Mouse (Mus musculus) A20 (cell line): ENCODE measurements around the gene Stk38l.

Source experiments
- DNase-seq: peaks from one replicate; pipeline ENCODE4 v3.0.0-alpha.2; 2011; ENCODE audit warnings: low read depth, low spot score

Stk38l gene

DNA sequence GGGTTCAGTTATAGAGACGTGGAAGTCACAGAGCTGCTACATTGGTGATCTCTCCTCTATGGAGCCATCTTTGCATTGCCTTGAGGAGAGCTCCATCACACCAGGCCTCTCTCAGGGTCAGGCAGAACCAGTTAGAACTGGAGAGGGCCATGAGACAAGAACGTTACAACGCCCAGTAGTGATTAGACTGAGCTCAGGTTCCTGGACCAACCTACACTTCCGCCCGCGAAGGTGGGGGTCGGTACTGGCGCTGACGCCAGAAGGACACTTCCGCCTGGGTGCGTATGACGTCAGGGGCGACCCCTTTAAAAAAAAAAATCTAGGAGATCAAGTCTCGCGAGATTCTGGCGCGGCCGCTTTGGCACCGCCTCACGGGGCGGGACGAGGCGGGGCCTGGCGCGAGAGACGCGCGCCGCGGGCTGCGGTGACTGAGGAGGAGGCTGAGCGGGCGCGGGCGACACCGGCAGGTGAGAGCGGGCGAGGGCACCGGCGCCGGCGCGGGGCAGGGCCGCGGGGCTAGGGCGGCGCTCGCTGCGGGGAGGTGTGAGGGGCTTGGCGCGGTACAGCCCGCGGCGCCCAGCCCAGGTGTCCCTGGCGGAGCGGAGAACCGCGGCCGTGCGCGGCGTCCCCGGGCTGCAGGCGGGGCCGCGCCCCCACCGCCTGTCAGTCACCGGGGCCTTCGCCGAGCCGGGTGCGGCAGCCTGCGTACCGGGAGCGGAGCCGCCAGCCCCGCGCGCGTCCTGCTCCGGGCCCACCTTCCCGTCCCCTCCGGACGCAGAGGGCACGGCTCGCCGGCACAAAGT is at the start of gene Stk38l:
Stk38l (plus strand) TSS at position 415 of the 803 bp plus-strand sequence.
- DNase-seq = peak; percentile 96

DNA sequence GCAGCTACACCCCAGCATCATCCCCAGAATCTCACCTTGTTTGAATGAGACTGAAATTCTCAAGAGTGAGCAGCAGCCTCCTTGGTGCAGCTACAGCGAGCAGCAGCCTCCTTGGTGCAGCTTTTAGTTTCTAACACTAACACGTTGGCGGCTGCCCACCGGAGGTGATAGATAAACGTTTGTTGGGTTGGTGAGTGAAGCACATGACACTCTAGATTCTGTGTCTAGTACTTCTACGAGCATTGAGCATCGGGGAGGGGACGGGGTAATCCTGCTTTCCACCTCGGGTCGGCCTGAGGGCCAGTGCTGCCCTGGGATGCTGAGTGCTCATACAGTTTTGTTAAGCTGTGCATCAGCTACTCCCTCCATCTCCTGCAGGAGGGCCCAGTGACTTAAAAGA is 47.9 kb upstream of the Stk38l start:
- no peak for DNase-seq

DNA sequence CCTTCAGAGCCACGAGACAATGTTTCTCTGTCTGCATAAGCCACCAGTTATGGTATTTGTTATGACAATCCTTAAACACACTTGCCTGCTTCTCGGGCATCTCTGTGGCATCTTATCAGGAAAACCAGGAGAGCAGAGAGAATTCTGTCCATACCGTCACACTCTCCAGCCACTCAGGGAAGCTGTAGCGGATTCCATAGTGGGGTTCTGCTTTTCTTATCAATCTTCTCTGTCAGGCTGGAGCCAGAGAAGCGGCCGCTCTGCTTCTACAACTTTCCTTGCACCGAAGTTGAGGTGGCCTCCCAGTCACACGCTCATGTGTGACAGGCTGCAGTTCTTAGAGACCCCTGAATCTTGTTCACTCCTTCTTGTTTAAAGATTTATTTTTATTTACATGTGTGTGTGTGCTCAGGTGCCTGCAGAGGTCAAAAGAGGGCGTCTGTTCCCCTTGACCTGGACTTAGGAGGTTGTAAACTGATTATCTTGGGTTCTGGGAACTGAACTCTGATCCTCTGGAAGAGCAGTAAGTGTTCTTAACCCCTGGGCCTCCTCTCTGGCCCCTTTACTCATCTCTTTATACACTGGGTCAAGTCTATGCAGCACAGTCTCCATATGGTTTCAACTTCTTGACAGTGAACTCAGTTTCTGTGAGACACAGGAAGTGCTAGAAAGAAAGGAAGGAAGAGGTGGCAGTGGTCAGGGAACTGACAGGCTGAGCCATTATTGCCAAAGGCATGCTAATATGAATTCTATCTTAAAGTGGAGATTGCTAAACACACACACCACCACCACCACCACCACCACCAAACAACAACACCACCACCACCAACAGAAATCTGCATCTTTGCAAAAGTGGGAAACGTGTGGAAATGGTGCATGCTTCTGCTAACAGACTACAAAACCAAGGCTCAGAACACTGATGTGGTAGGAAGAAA is 46.4 kb upstream of the Stk38l start:
- no peak for DNase-seq

DNA sequence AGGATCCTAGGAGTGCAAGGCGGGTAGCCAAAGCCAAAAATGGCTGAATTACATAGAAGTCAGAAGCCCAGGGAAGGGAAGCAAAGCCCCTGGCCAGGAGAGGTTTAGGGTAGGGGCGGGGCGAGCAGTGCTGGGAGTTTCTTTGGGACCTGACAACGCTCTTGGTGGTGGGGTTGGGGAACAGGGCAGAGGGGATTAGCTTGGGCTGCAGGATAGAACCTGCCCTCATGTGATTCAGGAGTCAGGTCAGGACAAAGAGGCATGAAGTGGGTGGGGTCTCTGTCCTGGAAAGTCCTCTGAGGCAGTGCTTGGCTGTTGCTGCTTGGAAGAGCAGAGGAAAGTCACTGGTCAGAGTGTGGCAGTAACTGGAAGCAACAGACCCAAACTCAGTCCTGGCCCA is 40.9 kb upstream of the Stk38l start:
- DNase-seq = no peak

DNA sequence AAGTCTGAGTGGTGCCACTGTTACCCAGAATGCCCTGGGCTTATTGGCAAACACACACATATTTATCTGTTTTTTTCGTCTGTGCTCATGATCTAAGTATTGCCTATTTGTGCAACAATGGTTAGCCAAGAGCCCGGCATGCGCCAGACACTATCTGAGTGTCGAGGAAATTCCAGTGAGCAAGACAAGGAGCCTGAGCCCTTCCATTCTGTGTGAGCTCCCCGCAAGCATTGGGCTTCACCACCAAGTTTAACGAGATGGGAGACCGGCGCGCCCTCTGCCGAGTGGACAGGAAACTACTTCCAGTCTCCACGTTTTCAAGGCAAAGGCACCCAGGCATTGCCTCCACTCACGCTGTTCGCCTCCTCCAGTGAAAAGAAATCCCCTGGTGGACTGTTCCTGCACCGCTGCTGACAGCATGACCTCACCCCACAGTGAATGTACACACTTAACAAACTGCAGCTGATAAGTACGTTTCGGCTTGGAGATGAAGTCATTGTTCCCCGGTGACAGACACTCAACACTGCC is 39.0 kb upstream of the Stk38l start:
- DNase-seq = peak; percentile 63

DNA sequence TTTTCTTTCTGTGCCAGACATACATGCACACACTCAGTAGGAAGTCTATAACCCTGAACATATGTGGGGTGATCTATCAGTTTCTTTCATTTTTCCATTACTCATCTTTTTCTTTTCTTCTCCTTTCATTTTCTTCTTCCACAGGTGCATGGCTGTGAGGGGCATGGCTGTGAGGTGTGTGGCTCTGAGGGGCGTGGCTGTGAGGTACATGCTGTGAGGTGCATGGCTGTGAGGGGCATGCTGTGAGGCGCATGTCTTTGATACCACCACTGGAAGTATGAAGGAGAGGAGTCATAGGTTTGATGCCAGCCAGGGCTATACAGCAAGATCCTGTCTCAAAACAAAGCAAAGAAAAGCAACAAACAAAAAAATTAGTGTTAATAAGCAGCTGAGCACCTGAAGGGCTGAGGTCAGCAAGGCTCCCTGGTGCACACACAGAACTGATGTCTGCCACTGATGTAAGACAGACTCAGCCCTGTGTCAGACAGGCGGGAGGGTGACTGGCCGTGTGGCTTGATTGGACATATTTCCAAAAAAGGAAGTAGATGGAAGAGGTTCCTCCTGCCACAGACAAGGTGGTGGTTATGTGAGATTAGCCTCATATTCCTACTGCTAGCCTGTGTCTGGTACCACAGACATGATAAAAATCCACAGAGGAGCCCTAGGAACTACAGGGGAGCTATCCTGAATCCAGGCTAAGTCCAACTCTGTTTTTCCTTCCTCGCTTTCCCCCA is 38.2 kb upstream of the Stk38l start:
- DNase-seq = peak; percentile 52

DNA sequence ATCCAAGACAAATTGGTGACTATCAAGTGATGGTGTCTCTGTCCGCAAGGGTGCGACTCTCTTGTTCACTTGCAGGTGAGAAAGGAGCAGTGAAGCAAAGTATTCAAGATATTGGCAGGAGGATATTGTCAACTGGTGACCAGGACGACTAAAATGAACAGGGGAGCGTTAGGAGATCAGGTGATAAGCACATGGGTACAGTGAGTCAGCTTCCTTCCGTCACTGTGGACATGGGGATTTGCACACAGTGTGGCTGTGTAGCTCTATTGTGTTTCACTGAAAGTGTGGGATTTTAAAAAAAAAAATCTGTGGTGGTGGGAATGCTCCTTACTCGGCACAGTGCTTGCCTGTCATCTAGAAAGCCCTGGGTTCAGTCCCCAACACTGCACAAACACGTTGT is 36.8 kb upstream of the Stk38l start:
- DNase-seq = no peak

DNA sequence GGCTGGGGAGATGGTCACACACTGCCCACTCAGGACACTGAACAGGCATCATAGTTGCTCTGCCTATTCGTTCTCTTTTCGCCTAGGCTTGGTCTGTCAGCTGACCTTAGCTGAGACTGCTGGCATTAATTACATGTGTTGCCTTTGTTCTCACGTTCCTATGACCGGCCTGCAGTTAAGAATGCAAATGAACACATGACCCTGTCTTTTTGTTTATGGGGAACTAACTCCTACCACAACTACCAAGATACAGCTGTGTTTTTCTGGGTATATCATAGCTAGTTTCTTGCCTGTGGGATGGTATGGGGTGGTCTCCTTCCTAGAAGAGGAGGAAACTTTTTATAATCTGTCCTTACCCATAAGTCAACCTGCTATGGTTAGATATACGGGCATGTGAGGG is 35.9 kb upstream of the Stk38l start:
- peak; percentile 57 for DNase-seq

DNA sequence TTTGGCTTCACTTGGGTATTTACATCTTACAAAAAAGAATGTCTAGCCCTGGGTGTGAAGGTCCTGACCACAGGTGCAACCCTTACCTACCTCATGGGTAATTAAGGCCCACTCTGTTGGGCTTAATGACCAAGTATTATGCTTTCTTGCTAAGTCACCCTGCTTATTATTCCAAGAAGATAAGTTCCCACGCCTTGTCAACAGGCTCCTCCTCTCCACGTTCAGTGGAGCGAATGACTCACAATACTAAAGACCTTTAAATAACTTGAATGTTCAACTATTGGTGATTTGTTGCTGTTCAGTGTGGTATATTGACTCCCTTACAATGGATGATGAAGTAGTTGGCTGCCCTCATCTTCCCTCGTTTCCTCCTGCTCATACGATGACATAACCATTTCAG is 27.0 kb upstream of the Stk38l start:
- no peak for DNase-seq

DNA sequence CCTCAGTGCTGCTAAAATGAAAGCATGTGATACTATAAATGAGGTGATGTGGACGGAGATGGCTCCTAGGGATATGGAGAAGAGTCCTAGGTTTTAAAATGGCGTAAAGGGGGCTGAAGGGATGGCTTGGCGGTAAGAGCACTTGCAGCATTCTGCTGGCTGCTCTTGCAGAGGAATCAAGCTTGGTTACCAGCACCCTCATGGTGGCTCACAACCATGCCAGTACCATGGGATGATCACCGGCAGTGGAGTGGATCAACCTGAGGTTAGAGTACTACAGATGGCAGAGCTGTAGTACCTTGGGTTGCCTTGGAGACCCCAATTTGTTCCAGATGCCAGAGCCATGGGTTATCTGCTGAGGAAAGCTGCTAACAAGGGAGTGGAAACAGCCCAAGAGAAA is 26.4 kb upstream of the Stk38l start:
- DNase-seq = no peak

DNA sequence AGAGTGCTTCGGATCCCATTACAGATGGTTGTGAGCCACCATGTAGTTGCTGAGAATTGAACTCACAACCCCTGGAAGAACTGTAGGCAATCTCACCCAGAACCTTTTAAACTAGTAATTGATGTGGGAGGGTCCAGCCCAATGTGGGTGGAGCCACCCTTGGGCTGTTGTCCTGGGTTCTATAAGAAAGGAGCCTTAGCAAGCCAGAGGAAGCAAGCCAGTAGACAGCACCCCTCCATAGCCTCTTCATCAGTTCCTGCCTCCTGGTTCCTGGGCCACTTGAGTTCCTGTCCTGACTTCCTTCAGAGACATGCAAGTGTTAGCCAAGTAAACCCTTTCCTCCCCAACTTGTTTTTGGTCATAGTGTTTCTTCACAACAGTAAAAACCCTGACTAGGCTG is 24.3 kb upstream of the Stk38l start:
- no peak for DNase-seq

DNA sequence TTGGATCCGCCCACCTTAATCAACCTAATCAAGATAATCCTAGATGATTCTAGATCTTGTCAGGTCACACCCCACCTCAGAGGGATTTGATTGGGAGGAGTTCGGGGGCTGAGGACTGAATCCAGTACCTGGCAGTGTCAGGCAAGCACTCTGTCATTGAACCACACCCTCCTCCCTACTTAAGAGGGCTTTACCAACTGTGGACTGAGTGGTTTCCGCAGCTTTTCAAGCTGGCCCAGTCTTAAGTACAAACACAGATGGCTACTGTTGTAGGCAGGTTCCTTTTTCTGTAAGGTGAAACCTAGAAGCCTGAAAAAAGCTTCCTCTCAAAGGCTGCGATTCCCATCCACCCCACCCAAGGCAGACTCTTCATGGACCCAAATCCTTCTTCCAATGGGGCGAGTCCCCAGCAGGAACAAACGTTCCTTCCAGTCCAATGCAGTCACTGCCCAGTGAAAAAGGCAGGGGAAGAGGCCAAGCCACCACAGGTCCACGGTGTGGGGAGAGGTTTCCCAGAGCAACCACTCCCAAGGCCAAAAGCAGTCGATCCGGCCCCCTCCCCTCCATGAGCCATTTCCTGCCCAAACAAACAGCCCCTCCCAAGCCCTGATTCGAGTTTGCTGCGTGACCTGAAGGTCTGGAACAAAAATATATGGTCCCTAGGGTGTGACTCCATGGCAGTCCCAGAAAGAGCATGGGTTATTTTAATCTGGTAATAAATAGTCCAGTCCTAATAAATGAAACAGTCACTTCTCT is 22.5 kb upstream of the Stk38l start:
- no peak for DNase-seq

DNA sequence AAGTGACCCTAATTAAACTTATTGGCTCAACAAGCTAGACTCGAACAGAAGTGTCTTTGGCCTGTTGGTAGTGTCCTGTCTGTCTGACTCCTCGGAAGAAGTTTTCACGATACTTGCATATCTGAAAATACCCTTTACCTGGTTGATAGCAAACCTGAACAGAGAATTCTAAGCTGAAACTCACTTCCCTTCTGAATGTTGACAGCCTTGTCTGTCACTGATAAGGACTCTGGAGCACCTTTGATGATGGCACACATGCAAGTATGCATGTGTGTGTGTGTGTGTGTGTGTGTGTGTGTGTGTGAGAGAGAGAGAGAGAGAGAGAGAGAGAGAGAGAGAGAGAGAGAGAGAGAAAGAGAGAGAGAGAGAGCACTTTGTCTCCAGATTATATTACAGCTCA is 21.4 kb upstream of the Stk38l start:
- no peak for DNase-seq

DNA sequence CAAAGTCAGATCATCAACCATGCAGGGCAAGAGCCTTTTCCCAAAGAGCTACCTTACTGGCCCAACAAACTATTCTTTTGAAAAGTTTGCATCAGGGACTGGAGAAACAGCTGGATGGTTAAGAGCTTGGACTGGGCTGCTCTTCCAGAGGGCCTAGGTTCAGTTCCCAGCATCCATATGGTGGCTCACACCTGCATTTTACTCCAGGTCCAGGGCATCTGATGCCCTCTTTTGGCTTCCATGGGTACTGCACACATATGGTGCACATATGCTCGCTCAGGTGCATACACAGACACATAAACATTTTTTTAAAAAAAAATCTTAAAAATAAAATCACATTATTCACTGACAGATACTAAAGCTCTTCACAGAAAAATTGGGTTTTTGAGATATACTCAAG is 19.2 kb upstream of the Stk38l start:
- DNase-seq = no peak

DNA sequence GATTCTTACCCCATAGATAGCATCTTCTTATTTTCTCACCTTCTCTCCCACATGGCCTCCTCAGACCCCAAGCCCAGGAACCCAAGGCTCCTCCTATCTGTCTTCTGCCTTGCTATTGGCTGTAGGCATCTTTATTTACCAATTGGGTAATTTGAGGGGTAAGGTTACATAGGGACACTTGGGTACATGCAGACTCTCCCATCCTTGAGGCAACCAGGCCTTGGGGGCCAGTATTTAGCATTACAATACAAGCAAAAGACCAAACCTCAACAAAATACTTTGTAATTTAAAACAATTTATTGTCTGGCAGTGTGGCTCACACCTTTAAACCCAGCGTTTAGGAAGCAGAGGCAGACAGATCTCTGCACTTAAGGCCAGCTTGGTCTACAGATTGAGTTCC is 5.2 kb upstream of the Stk38l start:
- DNase-seq = no peak

DNA sequence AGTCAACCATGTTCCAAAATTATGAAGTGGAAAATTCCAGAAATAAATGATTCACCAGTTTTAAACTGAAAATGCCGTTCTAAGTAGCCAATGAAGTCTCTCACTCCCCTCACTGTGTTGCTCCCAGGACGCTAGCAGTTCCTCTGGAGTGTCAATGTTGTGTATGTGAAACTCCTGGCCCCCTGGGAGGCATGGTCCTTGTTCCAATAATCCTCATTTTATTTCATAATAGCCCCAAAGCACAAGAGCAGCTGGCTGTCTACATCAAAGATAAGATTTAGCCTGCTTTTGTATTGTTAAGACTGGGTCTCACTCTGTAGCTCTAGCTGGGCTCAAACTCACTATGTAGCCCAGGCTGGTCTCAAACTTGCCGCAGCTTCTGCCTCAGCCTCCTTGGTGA is 990 bp upstream of the Stk38l start:
- no peak for DNase-seq

DNA sequence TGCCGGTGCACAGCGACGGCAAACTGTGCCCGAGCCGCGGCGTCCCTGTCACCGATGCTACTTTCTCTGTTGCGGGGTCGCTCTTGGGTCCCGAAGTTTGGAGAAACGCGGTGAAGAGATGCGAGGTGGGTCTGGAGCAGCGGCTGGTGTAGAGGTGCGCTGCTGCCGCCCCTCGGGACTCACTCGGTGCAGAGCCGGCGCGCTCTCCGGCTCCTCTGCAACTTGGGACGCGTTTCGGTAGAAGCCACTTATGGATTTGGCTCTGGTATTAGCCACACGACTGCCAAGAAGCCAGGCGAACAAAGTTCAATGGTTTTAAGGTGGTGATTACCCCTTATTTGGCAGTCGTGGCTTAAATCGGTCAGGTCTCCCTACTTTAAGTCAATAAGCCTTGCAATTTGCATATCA is 593 bp downstream of the Stk38l start:
- peak; percentile 81 for DNase-seq

DNA sequence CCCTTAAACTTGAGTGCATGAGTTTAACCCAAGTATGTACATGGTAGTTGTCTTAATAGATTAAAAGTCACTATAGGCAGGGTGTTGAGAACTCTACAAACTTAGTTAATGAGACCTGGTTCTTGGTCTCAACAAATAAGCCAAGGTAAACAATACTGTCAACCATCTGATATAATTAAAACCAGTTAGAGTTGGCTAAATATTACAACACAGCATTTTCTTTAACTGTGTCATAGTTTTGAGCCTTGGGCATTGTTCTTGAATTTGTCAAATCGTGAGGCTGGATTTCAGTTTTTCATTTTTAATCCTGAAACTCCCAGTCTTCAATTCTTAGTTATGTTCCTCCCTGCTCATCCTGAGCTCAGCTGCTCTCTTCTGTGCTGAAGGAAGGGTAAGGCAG is 6.2 kb downstream of the Stk38l start:
- no peak for DNase-seq

DNA sequence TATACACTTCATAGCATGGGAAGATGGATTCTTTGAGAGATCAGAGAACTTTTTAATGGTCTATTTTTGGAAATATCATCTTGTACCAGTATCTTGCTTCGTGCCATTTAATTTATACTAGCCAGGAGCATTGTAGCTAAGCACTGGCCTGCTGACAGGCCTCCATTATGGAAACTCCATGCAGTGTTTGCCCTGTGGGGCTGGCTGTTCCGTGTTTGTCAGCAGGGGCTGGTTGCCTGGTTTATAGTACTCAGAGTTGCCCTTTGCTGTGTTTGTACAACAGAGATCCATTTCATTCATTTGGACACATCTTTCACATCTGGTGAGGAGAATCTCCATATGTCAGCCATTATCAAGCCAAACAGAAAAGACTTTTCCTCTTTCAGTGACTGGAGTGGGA is 6.9 kb downstream of the Stk38l start:
- no peak for DNase-seq

DNA sequence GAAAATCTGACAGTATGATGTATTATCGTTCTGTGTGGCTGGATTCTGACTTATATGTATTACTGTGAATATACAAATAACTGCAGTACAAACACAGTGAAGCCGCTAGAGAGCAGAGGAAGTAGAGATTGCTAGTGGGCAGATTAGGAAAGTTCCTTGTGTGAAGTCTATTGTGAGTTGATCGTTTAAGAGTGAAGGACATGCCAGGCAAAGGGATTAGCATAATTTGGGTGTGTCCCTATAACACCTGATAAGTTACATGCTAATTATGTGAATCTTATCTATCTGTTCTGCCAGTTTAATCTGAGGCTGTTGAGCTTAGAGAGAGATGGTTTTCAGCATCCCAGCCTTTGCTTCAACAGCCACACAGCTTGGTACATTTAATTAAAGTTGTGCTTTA is 7.4 kb downstream of the Stk38l start:
- peak; percentile 45 for DNase-seq

DNA sequence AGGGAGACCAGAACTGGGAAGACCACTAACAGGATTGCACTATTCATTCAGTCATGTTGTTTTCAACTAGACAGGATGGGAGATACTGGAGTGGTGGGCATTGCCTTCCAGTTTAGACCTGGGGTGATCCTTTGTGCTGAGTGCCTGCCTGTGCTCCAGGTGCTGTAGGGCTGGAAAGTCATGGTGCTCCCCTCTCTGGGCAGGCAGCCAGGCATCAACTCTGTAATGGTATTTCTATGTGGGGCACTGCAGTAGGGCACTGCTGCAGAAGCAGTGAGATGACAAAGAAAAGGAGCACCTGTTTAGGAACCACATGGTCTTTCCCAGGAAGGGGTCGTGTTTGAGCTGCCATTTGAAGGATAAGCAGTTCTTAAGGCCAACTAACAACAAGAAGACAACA is 7.9 kb downstream of the Stk38l start:
- no peak for DNase-seq
